Mouse (Mus musculus): ENCODE measurements at regions not wholly inside any gene's neighbourhood (a gene's known extent, or its start where the extent isn't known, plus 50 kb on each side); places are given as distances from the start of the nearest gene placed in this dataset.

GRCm38 (mm10) chrX:19150606-19151005 lies 330.5 kb downstream of the Tex13c3 start:
- TF ChIP-seq CTCF (IDR thresholded peaks at IDR 0.05; ENCODE audit: extremely low read depth, insufficient read depth, low read length) (no peak), POLR2A (IDR thresholded peaks at IDR 0.05; ENCODE audit: extremely low read depth, insufficient read depth, low read length) (no peak)

Measured in cortical plate, adult 2 months (tissue).